Mouse (Mus musculus) heart, postnatal 25 days (tissue): ENCODE measurements around the gene Dedd. TPM values are rescaled to one million over a fixed set of nuclear protein-coding genes. Genes with fewer than 3 reads are reported as not detected.

Source experiments
- DNase-seq: peaks from one replicate; pipeline ENCODE4 v3.0.0; 2022; ENCODE audit warnings: low spot score
- intact Hi-C: fragments of 180-260 bp; cut with DNase I; formaldehyde crosslinking; loops from one replicate; pipeline ENCODE4 v1.15.1; 2025
- total RNA-seq, 2 experiments: library from RNA; stranded (reverse); gene quantifications; 2 replicates each; pipeline ENCODE4 v1.2.3; 2021

The Dedd gene
- total RNA-seq, 2 experiments from 2014 or later, result 21.9 to 22.2 TPM

DNA sequence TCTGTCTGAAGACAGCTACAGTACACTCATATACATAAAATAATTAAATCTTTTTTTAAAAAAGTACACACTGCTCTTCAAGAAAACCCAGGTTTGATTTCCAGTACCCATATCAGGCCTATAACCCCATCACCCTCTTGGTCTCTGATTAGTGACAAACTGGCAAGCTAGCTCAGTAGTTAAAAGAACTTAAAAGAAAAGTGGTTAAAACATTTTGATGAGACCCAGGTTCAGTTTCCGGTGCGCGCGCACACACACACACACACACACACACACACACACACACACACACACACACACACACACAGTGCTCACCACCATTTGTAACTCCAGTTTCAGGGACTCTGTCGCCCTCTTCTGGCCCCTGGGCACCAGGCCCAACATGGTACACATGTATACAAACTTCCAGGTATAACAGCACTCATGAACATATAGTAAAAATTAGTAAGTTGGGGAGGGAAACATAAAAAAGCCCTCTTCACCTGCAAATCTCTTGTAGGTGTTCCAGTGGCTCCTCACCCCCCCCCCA, 26.9 kb downstream of the Dedd start:
- intact Hi-C loops, result loop anchor here (2.0 to 5.0 kb wide), 2 partner anchors 33 to 239 kb away; no protein-coding TSS in a partner anchor
- no peak for DNase-seq

DNA sequence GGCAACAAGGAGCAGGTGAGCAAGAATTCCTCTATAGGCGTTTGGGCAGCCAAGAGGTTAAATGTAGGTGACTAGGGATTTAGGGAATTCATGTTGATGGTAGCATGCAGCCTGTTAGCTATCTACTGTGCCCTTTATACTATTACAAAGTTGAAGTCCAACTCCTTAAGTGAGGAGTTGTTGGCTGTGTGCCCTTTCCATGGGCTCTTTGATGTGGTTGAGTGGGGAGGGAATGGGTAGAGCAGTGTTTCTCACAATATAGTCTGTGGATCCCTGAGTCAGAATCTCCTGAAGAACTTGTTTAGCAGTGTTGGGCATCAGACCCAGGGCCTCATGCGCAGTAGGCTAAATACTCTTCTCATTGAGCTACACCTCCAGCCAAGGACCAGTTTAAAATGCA, 27.9 kb downstream of the Dedd start:
- DNase-seq, result no peak
- intact Hi-C loops, result loop anchor here (5.0 kb wide), 1 partner anchor 240 kb away; no protein-coding TSS in a partner anchor

DNA sequence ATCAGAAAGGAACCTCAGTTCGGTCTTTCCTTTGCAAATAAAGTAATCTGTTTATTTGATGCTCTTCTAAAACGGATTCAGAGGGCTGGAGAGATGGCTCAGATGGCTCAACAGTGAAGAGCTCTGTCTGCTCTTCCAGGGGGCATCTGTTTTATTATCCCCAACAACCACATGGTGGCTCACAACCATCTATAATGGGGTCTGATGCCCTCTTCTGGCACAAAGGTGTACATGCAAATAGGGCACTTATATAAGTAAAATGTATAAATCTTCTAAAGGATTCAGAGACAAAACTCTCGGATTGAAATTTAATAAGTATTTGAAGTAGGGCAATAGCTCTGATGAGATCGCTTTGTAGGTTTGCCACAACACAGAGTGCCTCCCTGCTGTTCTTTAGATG, 29.5 kb downstream of the Dedd start:
- intact Hi-C loops, result loop anchor here (5.0 kb wide), 1 partner anchor 241 kb away; no protein-coding TSS in a partner anchor
- DNase-seq, result no peak

DNA sequence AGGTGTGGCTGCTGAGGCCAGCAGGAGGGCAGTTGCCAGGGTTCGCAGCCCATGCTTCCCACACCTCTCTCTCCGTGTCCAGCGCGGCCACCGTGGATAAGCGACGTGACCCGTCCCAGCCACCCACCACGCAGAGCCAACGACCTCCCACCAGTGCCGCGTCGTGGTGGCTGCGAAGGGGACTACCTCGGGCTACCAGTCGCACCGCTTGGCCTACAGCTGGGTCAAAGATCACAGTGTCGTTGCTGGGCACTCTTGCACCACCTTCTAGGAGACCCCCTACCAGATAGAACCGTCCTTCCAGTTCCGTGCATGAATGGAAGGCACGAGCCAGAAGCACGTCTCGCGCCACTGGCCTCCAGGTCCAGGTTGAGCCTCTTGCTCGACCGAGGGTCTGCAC, 31.3 kb downstream of the Dedd start:
- intact Hi-C loops, result loop anchor here (2.0 kb wide), 1 partner anchor 207 kb away; no protein-coding TSS in a partner anchor
- DNase-seq, result no peak

DNA sequence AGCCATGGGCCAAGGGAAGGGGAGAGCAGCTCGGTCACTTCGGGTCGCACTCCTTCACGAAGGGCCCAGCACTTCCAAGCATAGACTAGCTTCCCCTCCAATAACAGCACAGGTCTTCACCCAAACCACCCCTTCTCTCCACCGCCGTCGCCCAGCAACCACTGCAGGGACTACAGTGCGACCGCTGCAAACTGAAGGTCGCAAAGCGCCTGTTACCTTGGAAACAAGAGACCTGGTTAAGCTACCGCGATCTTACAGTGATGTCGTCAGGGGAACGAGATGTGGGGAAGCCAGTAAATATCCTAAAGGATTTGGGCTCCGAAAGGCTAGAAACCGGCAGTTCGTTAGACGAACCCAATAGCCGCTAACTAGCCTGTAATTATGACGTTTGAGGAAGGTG, 31.7 kb downstream of the Dedd start, which contains the start of gene Klhdc9:
Gene Klhdc9, minus strand, starts transcription at position 143 of the 400 bp plus-strand sequence.
- peak; percentile 62 for DNase-seq
- intact Hi-C loops, result loop anchor here (1.0 to 2.0 kb wide), 2 partner anchors 118 to 206 kb away; no protein-coding TSS in a partner anchor

DNA sequence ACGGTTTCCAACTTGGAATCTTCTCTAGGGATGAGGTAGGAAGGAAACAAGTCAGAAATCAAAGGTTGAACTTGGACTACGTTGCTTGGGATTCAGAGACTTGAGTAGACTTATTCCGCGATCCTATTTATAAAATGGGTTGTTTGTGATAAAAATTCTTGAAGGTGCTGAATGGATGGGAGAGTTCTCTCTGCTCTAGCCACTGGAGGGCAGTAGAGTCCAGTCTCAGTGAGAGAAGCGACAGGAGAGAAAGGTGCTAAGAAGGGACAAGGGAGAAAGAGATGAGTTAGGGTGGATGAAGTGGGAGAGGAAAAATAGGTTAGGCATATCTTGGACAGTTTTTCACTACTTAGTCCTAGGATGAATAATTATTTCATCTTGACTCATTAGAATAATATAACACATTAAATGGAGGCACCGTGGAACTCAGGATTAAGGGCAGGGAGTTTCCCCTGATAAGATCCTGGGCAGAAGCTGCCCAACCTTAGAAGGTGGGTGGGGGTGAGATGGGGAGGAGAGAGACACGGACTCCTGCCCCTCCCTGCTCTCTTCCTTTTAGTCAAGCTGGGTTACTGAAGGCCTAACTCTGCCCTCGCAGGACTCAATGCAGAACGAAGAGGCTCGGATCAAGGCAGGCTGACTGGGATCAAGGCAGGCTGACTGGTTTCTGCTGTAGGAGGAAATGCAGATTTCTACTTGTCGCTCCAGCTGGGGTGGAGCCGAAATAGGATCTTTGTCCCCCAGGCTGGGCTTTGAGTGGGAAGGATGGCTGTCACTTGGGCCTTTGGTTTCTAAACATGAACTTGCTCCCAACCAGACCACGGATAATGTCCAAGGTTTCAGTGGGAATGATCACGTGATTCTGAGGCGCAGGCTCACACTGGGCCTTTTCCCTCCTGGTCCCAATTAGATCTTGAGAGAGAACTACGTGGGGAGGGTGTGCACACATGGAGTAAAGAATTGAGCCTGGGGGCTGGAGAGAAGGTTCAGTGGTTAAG, 32.5 kb downstream of the Dedd start:
- DNase-seq, result no peak
- intact Hi-C loops, result loop anchor here (1.0 to 2.0 kb wide), 2 partner anchors 117 to 205 kb away; no protein-coding TSS in a partner anchor

DNA sequence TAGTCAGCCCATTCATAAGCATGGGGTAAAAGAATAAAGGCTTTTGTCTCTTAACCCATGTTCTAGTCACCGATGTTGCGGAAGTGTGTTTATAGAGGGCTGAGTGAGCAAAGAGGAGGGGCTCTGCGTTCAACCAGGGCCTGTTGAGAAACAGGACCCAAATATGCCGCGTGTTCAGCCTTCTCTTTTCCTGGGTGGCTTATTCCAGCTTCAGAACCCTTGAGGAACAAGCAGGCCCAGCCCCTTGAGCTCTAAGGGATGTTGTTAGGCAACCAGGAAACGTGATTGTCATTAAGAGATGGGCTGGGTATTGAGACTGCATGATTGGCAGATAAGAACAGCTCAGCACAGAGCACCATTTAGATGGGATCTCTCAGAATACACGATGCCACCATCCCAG, 37.0 kb downstream of the Dedd start:
- intact Hi-C loops, result no loop called here
- no peak for DNase-seq

DNA sequence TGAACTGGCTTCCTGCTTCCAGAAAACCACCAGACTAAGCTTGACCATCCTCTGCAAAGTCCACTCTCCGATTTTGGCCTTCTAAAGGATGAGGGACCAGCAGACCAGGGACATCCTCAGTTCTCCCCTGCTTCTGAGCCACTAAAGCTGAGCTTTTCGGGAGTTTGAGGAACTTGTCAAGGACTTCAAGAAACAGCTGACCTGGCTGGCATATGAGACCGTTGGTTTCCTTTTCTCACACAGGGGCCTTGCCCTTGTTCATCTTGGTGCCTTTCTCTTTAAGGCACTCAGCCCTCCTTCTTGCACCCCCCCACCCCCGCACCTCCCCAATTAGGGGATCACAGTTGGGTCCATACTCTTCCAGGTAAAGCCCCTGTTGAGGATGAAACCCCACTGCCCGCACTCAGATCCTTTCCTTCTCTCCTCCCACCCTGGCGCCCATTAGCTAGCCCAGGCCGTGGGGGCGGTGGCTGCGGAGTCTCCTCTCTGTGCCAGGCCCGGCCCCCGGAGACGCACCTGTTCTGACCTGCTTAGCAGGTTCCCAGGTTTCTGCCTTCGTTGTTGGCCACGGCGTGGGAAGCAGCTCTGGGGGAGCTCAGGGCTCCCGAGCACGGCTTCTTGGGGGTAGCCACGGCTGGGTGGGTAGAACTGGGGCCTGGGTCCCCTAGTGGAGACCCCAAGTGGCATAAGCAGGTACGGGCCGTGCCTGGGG, 41.1 kb downstream of the Dedd start, which contains the start of gene Nectin4:
Gene Nectin4, plus strand, starts transcription at position 255 of the 712 bp plus-strand sequence.
- DNase-seq, result no peak
- intact Hi-C loops, result no loop called here

DNA sequence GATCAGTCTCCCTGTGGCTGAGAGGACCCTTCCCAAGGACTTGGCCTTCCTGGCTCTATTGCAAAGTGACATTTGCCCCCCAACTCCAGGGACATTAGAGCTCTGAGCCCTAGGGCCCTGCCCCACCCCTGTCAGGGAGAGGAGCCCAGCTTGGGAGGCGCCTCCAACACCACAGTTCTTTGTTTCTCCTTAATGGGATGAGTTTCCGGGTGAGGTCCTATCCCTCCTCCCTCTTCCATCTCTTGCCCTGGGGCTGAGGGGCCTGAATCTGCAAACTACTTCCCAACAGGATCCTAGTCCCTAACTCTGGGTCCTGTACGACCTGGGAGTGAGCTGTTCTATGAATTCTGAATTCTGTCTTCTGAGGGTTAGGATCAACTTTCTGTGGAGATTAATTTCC, 43.9 kb downstream of the Dedd start:
- no peak for DNase-seq
- intact Hi-C loops, result no loop called here

DNA sequence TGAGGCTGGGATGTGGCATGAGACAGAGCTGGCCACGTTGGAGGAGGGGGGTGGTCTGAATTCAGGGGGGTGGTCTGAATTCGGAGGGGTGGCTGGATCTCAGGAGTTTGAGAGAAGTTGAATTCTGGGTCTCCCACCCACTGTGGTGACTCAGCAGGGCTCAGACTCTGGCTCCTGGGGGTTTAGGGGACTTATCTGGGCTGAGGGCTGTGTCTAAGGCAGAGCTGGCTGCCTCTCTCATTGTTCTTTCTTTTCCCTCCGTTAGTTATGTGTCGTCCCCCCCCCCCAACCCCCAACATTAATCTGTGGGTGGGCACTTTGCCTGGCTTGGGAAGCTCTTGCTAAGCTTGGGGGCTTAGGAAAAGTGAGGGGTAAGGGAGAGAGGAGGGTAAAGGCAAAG, 45.0 kb downstream of the Dedd start:
- DNase-seq, result no peak
- intact Hi-C loops, result no loop called here

DNA sequence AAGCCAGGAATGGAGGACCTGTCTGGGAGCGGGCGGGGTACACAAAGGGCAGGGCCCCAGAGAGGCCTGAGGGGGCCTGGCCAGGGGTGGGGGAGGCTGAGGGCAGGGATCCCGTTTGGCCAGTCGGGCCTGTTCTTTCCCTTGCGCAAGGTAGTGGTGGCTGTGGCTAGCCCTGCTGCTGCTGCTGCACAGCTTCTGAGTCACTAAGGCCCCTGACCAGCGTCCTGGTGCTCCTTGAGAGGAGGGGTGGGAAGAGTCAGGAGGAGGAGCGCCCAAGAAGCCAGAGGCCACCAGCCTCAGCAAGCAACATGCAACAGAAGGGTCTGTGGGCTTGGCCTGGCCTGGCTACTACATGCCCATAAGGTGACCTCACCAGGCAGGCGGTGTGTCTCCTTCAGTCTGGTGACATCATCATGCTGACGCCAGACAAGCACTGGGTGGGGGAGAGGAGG, 46.7 kb downstream of the Dedd start:
- intact Hi-C loops, result no loop called here
- no peak for DNase-seq

DNA sequence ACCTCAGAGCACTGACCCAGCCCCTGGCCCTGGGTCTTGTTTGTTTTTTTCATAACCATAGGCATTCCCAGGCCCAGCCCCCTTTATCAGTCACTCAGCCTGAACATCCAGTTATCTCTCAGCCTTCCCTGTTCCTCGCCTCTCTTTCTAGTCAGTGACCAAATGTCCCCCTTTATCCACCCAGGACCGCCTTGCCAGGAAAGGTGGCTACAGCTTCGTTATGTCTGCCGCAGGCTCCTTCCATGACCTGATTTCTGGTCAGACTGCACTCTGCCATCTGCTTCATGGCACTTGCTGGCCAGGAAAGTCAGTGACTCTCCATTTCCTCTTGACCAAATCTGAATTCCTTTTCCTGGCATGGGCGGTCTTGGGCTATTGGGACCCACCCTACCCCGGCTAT, 49.4 kb downstream of the Dedd start:
- intact Hi-C loops, result no loop called here
- DNase-seq, result no peak

DNA sequence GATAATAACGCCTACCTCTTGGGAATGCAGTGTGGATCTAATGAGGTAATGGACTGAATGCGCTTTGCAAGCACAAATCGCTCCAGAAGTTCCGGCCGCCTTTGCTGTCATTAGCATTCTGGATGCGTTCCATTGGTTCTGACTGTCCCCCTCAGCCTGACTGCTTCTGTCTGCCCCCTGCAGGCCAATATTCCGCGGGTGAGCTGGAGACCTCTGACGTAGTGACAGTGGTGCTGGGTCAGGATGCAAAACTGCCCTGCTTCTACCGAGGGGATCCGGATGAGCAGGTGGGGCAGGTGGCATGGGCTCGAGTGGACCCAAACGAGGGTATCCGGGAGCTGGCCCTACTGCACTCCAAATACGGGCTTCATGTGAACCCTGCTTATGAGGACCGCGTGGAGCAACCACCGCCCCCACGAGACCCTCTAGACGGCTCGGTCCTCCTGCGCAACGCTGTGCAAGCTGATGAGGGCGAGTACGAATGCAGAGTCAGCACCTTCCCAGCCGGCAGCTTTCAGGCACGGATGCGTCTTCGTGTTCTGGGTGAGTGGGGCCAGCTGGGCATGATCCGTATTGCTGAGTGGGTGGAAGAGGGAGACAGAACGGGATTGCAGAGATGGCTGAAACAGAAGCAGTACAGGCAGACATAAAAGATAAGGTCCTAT, 51.1 kb downstream of the Dedd start:
- intact Hi-C loops, result no loop called here
- peak; percentile 52 for DNase-seq

DNA sequence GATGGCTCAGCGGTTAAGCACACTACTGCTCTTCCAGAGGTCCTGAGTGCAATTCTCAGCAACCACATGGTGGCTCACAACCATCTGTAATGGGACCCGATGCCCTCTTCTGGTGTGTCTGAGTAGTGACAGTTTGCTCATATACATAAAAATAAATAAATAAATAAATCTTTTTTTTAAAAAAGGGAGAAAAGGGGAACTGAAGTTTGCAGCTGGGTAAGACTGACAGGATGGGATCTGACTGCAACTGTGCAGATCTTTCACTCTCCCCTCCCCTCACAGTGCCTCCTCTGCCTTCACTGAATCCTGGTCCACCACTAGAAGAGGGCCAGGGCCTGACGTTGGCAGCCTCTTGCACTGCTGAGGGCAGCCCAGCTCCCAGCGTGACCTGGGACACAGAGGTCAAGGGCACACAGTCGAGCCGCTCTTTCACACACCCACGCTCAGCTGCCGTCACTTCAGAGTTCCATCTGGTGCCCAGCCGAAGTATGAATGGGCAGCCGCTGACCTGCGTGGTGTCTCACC, 53.2 kb downstream of the Dedd start:
- intact Hi-C loops, result no loop called here
- DNase-seq, result no peak

DNA sequence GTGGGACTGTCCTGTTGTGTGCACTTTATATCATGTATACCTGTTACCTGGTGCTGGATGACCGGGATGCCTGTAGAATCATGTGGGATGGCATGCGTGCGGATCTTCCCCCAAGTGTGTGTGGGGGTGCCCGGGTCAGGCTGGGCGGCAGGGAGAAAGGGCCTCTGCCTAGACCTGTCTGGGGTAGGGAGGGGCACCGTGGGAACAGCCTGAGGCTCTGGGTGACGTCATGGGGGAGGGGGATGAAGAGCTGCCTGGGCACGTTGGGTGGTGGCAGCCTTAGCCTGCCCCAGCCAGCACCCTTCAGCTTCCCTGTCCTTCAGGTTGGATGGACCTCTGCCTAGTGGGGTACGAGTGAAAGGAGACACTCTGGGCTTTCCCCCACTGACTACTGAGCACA, 55.4 kb downstream of the Dedd start:
- DNase-seq, result no peak
- intact Hi-C loops, result no loop called here

DNA sequence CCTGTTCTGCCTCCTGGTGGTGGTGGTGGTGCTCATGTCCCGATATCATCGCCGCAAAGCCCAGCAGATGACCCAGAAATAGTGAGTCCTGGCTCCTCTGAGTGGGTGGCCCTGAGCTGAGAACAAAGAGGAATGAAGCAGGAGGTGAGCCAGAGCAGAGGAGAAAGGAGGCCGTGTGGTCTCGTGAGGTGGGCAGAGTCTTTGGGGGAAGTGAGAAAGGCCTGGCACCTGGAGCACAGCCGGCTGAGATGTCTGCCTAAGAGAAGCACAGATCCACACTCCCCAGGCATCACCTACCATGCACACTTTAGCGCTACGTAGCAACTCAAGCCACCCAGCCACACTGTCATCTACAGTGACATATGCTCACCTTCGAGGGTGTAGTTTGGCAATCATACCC, 56.2 kb downstream of the Dedd start:
- DNase-seq, result no peak
- intact Hi-C loops, result no loop called here

DNA sequence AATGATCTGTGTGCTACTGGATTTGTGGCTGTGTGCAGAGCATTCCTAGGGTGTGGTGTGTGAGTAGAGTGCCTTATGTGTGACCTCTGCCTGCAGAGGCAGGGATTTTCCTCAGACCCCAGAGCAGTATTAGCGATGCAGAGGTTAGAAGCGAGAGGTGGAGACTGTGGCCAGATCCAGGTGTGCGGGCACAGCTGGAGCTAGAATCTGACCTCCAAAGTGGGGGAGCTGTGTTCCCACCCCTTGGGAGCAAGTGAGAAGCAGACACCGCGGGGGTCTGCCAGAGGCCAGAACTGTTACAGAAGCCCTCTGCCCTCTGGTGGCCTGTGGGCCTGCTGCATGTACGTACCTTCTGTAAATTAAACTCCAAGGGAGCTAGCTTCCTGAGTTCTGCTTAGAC, 58.2 kb downstream of the Dedd start:
- no peak for DNase-seq
- intact Hi-C loops, result no loop called here

DNA sequence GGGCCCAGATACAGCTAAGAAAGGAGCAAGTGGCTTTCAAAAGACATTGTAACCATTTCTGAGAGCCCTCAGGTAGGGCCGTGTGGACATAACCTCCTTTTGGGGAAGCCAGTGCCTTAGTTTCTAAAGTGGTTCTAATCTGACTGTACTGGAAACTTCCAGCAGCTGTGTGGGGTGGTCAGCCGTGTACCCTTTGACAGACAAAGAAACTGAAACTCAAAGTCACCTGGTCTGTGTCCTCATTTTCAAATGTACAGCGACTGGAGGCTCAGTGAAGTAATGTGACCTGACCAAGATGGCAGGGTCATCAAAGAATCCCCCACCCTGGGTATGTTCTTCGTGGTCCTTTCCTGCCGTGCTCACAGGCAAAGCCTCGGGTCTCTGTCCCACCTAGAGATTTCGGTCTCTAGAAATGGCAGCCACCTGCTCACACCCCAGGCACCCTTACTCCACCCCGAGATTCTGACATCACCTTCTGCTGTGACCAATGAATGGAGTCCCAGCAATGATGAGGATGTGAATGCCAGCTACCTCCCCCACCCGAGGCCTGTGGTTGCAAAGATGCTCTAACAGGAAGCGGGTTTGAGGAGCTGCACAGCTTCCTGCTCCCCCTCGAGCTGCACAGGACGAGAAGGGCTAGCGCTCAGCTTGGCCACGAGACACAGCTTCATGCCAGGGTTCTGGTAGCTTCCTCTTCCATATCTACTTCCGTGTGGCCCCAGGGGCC, 59.6 kb downstream of the Dedd start, which contains the start of gene Arhgap30:
Gene Arhgap30, plus strand, starts transcription at position 579 of the 727 bp plus-strand sequence.
- peak; percentile 38 for DNase-seq
- intact Hi-C loops, result no loop called here

DNA sequence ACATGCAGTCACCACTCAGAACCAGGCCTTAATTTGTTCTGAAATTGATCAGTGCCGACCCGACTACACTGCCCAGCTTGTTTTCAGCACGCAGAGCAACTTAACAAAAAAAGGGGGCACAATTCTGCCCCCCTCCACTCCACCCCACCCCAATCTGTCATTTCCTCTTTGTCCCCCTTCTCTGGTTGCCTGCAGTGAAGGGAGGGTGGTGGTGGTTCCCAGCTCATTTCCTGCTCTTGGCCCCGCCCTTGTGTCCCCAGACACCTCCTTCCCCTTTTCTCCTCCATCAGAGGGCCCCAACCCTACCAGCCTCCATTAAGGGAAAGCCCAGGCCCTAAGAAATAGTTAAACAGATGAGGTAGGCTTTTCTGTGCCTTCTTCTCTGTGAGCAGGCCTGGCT, 61.2 kb downstream of the Dedd start:
- intact Hi-C loops, result no loop called here
- DNase-seq, result no peak
